Mouse (Mus musculus) C2C12 (cell line): ENCODE measurements around the gene Shisal1.

Experiments
- CTCF ChIP-seq: IDR thresholded peaks from one replicate; pipeline ENCODE4 v1.5.1; 2011; ENCODE audit not compliant: control insufficient read depth, insufficient read depth, insufficient read length
- USF1 ChIP-seq: IDR thresholded peaks from one replicate; pipeline ENCODE4 v1.6.1; 2011; ENCODE audit warnings: low read depth, mild to moderate bottlenecking, control low read depth, moderate library complexity

GRCm38 (mm10) chr15:84466458-84467267, 19.8 kb upstream of the Shisal1 start:
- TF ChIP-seq USF1: no peak
- TF ChIP-seq CTCF: no peak
